Mouse (Mus musculus): ENCODE results near the gene Elf5. TPM values are rescaled to one million over a fixed set of nuclear protein-coding genes. Genes with fewer than 3 reads are reported as not detected.
A peak's percentile ranks its signal among the peaks of the same experiment; 100 is the strongest.

The Elf5 gene
- polyA plus RNA-seq, 1 experiment, result 21.2 TPM

DNA sequence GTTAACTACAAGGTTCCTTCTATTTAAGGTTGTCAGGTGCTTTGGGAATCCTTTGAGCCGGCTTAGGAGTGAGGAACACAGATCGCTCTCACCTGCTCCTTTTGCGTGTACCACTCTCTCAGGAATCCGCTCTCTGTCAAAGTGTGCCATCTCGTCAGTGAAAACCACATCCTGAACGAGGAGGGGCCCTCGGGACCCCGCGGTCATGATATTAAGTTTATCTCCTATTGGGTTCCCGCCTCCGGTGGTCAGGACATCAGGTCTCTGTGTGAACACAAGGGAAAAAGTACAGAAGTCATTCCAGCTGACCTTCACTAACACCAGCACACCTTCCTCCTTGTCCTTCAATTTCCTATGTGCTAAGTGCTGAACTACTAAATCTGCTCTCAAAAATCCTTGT, 65.2 kb downstream of the Elf5 start:
- DNase-seq (ENCODE audit: low spot score), result no peak

DNA sequence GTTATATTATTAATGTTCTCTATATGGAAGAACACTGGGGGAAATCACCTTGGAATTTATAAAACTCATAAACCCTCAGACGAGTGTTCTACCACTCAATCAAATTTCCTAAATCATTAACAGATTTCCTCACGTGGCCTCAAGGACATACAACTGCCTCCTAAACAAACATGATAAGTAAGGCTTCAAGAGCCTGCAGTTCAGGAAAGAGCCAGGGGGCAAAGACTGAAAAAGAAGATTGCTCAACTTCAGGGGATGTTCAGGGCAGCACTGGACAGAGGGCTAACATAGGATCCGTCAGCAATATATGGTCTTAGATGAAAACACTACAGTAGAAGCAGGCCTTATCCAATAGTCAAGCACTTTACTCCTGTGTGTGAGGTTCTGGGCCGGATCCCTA, 66.0 kb downstream of the Elf5 start:
- no peak for DNase-seq (ENCODE audit: low spot score)

DNA sequence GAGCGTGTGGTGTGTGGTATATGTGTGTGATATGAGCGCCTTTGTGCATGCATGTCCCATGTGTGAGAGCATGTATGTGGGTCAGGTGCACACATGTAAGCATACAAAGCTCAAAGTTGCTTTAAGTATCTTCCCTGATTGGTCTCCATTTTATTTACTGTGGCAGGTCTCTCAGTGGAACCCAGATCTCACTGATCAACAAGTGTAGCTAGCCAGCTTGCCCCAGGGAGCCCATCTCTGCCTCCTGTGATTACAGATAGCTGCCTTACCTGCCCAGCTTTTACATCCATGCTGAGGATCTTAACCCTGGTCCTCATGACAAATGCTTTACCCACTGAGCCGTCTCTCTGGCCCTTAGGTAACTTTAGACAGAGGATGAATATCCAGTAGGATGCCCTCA, 66.8 kb downstream of the Elf5 start:
- DNase-seq (ENCODE audit: low spot score), result no peak

DNA sequence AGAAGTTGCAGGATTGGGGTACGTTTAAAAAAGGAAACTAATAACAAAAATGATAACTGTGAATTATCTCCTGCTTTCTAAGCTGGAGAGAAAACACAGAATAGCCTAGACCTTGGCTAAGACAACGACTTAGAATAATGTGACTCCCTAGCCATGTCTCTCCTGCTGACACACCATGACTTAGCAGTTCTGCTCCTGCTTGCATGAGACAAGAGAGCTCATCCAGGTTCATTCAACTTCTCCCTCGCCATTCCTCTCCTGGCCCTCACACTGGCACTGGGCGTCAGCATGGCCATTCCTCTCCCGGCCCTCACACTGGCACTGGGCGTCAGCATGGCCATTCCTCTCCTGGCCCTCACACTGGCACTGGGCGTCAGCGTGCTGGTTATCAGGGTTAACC, 68.8 kb downstream of the Elf5 start:
- no peak for DNase-seq (ENCODE audit: low spot score)

DNA sequence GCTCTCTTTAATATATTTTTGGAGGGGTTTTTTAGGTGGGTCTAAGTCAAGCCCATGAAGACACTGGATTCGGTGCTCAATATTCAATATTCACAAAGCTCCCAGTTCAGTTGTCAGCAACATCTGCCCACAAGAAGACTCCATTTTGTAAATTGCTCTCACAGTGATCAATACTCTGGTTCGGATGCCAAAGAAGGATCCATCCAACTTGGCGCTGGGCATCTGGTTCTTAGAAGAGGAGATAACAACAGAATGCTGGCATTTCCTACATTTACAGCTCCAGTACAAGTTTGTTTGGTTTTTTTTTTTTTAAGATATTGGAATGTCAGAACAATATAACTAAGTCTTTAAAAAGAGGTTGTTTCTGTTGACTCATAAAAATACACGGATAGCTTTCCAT, 69.4 kb downstream of the Elf5 start:
- DNase-seq (ENCODE audit: low spot score), result no peak

DNA sequence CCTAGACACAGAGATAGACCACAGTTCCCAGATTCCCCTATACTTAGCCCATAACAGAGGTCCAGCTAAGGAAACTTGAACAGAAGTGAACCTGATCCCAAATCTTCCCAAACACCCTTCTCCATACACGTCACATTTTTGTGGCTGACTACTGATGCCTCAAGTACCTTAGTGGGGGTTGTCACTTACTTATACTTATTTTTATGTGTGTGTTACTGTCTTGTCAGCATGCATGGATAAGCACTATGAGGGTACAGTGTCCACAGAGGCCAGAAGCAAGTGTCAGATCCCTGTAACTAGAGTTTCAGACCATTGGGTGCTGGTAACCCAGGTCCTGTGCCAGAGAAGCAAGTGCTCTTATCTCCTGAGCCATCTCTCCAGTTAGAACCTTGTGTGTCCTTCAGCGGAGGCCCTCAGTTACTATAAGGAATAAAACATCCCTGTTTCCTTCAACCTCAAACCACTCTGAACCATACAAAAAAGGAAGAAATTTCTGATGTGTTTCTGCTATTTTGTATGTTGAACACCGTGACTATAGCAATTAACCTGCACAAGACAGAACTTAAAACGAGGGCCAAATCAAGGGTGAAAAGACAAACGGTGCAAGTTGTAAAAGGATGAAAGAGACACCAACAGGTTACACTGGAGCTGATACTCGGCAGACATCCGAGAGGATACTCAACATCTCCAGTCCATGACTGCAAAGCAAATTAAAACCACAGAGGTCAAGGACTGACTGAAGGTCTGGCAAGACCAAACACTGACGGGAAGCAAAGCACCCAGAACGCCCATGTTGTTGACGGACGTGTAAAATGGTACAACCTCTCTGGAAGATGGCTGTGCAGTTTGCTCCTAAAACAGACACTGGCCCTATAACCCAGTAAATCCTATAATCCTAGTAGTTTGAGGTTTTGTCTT, 70.1 kb downstream of the Elf5 start:
- DNase-seq (ENCODE audit: low spot score), result no peak

DNA sequence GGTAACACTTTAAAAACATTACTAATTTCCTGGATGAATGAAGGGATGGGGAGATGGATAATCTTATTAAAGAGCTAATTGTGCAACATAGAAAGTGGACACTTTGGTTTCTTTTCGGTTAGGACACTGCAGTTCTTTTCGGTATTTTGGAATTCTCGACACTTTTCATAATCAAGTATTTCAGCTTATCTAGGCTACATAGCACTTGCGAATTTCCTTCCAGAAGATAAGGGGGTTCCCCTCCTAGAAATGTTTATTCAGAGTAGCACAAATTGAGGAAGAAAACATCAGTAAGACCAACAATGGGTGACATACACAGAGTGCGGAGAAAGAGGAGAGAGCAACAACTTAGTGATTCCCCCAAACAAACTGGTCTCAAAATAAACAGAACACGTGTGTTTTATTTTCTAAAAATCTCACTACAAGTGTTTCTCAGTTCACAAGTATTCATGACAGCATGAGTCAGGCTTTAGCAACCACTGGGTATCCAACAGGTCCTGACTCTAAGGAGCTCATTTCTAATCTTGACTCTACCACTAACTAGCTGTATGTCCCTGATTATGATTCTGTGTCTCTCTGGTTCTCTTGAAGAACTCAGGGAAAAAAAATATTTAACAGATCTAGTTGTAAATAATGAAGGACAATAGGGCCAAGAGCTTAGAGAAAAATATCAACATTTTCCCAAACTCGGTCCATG, 71.9 kb downstream of the Elf5 start:
- DNase-seq (ENCODE audit: low spot score), result no peak

DNA sequence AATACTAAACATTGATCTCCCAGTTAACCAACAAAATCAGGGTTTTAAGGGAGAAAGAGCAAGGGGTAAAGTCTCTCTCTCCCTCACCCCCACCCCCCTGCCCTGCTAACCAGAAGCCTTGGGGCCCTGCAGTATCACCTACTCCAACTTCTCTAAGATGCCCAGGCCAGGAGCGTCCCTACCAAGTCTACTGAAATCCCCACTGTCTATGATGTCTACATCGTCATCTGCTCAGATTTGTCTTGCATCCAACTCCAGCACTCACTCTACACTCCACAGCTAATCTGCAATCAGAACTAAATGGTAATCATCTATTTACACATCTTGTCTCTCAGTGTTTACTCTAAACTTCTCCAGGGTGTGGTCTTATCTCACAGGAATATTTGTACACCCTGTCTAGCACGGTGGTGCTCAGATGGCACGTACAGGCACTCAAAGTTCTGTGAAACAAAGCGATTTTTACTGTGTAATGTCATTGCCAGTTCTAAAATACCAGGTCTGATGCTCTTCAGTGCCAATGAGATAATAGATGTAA, 72.6 kb downstream of the Elf5 start:
- DNase-seq (ENCODE audit: low spot score), result no peak

DNA sequence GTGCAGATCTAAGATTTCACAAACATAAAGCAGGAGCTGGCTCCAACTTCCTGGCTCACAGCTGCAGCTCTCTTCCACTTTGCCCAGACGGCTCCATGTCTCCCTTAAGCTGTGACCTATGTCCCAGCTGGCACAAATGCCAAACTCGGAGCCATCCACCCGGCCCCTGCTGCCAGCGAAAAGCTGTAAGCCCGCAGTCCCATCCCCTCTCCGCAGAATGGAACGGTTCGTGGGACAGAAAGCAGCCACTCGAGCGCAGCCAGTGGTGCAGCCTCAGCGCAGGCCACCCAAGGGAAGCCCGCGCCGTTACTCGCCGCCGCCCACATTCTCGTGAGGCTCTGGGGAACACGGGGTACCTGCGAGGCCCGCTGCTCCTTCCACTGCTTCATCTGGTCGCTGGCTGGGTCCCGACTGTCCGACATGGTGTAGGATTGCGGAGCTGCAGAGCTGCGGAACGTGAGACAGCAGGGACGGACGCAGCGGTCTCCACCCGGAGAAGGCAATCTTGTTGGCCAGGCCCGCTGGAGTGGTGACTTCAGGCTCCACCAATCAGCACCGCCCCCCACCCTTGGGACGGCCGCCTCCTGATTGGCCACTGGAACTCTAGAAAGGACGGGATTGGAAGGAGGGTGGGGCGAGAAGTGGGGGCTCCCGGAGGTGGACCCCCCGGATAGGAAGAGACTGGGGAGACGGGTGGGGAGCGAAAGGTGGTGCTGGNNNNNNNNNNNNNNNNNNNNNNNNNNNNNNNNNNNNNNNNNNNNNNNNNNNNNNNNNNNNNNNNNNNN, 73.3 kb downstream of the Elf5 start, which contains the start of gene Cat:
Gene Cat, minus strand, starts transcription at position 544 of the 785 bp plus-strand sequence.
- DNase-seq (ENCODE audit: low spot score), result peak; percentile 92

DNA sequence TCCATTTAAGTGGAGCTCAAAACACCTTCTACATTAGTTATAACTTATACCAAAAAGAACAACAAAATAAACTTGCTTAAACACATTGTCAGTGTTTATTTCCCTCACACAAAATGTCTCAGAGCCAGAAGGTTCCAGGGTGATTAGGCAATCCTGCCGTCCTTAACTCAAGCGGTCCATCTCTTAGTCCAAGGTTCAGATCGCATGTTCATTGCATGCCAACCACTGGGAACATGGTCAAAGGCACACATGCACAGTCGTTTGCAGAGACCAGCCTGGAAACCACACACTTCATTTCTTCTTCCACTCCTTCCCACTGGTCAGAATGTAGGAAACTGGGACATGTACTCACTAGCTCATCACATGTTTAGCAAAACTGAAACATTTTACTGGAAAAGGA, 81.0 kb downstream of the Elf5 start:
- no peak for DNase-seq (ENCODE audit: low spot score)

DNA sequence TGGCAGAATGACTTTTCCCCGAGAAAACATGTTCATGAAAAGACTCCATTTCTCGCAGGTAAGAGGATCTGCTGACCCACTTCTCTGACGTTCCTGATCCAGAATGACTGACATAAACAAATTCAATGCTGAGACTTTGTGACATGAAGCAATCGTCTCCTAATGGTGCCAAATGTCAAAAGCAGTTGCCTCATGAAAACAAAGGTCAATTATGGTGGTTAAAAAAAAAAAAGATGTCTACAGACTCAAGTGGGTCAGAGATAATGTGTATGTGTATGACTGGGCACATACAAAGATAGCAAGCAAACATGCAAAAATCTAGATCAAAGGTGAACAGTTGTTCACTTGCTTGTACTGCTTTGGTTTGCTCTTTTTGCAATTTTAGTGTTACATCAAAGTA, 82.3 kb downstream of the Elf5 start:
- no peak for DNase-seq (ENCODE audit: low spot score)

DNA sequence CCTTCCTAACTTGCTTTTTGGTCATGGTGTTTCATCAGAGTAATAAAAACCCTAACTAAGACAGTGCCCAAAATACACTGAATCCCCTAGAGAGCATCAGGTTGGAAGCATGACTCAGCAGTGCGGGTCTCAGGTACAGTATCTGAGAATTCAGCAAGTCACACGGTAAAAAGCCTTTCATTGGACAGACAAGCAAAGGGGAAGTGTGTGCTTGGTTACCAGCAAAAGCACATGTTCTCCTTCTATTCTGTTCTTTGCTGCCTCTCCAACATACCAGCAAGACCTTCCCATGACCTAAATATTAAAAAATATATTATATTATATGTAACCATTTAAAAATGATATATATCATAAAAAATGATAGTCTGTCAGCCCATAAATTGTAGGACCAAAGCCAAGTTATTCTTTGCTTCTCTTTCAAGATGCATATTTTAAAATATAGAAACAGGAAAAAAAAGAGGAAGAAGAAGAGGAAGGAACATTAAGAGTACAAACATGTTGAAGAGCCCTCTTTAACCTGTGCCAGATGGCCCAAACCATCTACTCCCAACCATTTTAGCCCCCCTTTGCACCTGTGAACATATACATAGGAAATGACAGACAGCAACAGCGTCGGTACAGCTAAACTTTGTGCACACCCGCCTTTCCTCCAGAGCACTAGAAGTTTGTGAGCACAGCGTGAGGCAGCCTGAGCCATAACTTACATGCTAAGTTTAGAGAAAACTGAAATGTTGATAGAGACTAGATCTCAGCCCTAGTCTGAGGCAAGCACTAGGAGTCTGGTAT, 84.3 kb downstream of the Elf5 start:
- no peak for DNase-seq (ENCODE audit: low spot score)

Other genes starting within 250 kb of the Elf5 start
- 38.2 and 39.6 TPM in 2 replicates for gene Ehf, start 108.4 kb upstream of the Elf5 start, polyA plus RNA-seq (2012; rRNA removed)
- gene Cat, start 73.5 kb downstream of the Elf5 start, polyA plus RNA-seq (2012; rRNA removed), result 62.6 and 68.0 TPM in 2 replicates
- 4.2 and 4.3 TPM in 2 replicates for gene Abtb2, start 154.6 kb downstream of the Elf5 start, polyA plus RNA-seq (2012; rRNA removed)